Mouse (Mus musculus): ENCODE data around the gene Frs2. TPM values are rescaled to one million over a fixed set of nuclear protein-coding genes. Genes with fewer than 3 reads are reported as not detected.
A peak's percentile ranks its signal among the peaks of the same experiment; 100 is the strongest.
"Not testable (repeated sequence)": the region's sequence is repeated elsewhere in the genome, so short reads cannot be mapped to it uniquely, and the experiment has no call there.

The Frs2 gene
- total RNA-seq, 2 experiments from 2014 or later, result 20.5 to 25.4 TPM

DNA sequence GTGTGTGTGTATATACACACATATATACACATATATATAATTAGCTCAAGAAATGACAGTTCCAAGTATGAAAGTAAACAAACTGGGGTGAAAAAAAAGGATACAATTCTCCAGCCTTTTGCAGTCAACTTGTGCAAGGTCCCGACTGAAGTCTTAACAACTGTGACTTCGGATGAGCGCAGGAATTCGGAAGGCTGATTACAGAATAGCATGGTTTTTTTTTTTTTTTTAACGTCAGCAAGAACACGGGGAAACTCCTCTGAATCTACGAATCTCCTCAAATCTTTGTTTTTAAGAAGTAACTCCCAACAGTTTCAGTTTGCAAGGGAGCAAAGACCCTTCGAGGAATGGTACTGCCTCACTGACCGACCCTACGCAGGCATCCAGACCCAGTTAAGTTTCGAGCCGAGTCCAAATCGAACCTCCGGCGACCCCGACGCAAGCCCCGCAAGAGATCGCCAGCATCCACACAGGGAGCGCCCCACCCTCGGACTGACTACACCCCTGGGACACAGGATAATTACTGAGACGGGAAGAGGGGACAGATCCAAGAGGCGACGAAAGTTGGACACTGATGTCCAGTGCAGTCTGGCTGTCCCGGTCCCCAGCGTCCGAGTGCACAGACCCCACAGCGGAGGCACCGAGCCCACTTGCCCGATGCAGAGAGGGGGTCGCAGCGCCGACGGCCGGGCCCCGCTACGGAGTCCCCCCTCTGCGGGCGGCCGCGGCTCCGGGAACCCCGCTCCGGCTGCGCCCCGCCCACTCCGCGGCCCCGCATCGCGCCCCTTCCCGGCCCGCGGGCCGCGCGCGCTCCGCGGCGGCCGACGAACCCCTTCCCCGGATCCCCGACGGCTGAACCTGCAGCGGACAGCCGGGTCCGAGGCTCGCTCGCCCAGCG is 622 bp downstream of the Frs2 start:
- DNase-seq (ENCODE audit: low spot score in 2 of 2), result no peak

DNA sequence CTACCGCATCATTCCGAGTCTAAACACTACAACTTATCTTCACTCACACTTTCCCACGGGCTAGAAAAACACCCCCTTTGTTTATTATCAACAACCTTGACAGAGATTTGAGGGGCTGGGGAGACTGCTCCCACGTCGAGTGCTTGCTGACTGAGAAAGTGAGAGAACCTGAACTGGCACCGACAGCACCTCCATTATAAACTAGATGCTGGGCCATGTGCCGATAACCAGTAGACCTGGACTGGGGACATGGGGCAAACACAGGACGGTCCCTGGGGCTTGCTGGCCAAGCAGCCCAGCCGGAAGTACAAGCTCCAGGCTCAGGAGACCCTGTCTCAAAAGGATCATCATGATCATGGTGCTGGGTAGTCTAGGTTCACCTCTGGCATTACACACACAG is 1.9 kb downstream of the Frs2 start:
- no peak for DNase-seq (ENCODE audit: low spot score in 2 of 2)

GRCm38 (mm10) chr10:117145546-117146265 is 2.6 kb downstream of the Frs2 start:
- no peak for DNase-seq (ENCODE audit: low spot score in 2 of 2)

DNA sequence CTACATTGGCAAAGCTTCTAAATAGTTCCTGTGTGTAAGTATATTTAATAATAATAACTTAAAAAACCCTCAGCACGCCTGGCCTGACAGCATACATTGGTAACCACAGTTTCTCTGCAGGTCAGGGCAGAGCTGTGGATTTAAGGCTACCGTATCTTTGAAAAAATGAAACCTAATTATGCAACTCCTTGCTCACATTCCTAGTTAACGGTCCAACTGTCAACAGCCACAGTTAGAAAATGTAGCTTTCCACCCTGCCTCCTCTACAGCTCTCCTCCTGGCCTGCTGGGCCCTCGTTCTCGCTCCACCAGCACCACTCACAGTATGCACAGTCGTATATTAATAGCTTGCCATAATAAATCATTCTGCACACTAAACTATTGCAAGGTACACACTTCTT is 3.7 kb downstream of the Frs2 start:
- DNase-seq (ENCODE audit: low spot score in 2 of 2), result no peak

GRCm38 (mm10) chr10:117144071-117144470 is 4.3 kb downstream of the Frs2 start:
- no peak for DNase-seq (ENCODE audit: low spot score in 2 of 2)

DNA sequence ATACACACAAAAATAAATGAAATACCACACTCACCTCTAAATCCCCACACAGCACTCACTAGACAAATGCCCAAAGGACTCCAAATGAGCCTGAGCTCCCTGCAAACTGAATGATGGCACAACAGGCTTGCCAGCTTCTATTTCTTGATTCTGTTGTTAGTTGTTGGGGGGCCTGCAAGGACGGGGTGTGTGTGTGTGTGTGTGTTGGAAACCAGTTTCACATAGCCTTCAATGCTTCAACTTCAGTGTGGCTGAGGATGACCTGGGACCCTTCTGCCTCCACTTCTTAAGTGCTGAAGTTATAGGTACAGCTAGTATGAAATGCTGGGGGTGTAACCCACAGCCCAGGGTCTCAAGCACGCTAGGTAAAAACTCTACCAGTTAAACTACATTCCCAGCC is 5.0 kb downstream of the Frs2 start:
- no peak for DNase-seq (ENCODE audit: low spot score in 2 of 2)

GRCm38 (mm10) chr10:117141939-117142552 is 6.3 kb downstream of the Frs2 start:
- DNase-seq (ENCODE audit: low spot score in 2 of 2), result no peak

GRCm38 (mm10) chr10:117131506-117131905 is 16.8 kb downstream of the Frs2 start:
- not testable (repeated sequence) for DNase-seq (ENCODE audit: low spot score in 2 of 2)

DNA sequence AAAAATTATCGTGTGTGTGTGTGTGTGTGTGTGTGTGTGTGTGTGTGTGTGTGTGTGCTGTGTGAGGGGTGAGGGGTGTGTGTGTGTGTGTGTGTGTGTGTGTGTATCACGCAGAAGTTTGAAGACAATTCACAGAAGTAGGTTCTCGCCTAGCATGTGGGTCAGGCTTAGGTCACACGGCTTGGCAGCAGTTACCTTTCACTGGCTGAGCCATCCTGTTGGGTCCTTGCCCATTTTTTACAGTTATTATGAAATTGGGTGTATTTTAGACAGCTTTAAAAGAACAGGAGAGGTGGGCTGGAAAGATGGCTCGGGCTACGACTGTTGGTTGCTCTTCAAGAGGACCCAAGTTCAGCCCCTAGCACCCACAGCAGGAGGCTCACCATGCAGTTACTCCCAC is 18.3 kb downstream of the Frs2 start:
- peak; percentile 40 to 44 for DNase-seq (ENCODE audit: low spot score in 2 of 2)

DNA sequence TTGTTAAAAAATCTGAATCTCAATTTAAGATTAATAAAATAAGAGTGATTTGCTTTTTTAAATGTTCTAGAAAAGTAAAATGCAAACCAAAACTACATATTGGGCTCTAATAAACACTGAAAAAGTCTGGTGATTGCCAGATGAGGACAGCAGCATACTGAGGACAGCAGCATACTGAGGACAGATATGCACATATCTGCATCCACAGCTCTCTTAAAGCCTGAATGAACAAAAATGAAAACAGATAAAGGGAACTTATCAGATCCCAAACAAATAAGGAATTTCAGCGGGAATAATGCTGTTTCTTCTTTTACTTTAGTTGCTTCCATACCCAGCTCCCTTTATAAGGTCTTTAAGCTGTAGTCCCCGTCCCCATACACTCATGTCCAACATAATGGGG is 19.6 kb downstream of the Frs2 start:
- DNase-seq (ENCODE audit: low spot score in 2 of 2), result no peak

GRCm38 (mm10) chr10:117127480-117127879 is 20.9 kb downstream of the Frs2 start:
- DNase-seq (ENCODE audit: low spot score in 2 of 2), result no peak

- no peak for DNase-seq (ENCODE audit: low spot score in 2 of 2)
Observed at GRCm38 (mm10) chr10:117126719-117127118, 21.6 kb downstream of the Frs2 start.

- DNase-seq (ENCODE audit: low spot score in 2 of 2), result no peak
Observed at GRCm38 (mm10) chr10:117126233-117126632, 22.1 kb downstream of the Frs2 start.

- no peak for DNase-seq (ENCODE audit: low spot score in 2 of 2)
Observed at GRCm38 (mm10) chr10:117121448-117121847, 26.9 kb downstream of the Frs2 start.

GRCm38 (mm10) chr10:117120051-117120666 is 28.2 kb downstream of the Frs2 start:
- no peak for DNase-seq (ENCODE audit: low spot score in 2 of 2)

DNA sequence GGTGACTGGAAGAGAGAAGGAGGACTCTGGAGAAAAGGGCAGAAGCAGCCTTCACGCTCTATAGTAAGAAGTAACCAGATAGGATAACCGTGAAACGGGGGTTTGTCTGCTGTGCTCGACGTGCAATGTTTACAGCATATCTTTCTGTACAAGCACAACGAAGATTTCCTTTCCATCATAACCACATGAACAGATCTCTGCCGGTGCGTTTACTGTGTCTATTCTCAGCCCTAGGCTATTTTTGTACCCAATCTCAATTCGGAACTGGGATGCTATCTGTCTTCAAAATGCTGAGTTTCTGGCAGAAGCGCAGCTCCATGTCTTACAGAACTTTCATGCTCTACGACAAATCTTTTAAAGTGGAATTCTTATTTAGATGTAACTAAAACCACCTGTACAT is 28.8 kb downstream of the Frs2 start:
- no peak for DNase-seq (ENCODE audit: low spot score in 2 of 2)

DNA sequence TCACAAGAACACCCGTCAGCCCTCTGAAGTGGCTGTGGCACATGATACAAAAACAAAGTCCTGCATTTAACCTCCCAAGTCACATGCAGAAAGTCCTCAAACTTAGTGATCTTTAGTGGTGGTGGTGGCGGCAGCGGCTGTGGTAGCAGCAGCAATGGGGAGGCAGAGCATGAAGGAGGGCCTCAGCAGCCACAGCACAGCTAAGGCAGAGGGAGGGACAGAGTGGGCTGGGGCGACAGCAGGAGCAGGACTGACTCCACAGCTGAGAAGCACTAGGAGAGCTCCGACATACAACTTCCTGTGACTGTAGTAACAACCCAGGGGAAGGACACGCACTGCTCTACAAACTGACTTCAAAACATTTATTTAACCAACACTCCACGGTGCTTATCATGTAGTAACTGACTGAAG is 29.9 kb downstream of the Frs2 start:
- no peak for DNase-seq (ENCODE audit: low spot score in 2 of 2)

DNA sequence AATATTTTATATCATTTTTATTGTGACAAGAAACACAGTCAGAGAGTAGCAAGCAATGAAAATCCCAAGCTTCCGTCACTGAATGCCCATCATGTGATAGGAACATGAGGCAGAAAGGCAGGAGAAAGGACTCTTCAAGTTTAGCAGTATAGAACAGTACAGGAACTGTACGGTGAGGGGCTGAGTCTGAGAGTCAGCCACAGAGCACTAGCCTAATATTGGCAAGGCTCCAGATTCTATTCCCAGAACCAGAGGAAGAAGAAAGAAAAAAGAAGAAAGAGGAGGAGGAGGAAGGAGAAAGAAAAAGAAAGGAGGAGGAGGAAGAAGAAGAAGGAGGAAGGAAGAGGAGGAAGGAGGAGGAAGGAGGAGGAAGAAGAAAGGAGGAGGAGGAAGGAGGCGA is 32.7 kb downstream of the Frs2 start:
- no peak for DNase-seq (ENCODE audit: low spot score in 2 of 2)

DNA sequence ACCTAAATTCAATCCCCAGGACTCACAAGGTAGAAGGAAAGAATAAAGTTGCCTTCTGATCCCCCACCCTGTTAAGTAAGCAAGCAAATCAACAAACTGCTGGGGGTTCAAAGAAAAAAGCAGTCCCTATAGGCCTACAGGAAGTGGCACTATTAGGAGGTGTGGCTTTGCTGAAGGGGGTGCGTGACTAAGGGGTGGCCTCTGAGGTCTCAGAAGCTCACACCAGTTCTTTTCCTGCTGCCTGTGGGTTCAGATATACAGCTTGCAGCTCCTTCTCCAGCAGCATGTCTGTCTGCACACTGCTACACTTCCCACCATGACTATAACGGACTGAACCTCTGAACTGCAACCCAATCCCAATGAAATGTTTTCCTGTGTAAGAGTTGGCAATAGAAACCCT is 35.8 kb downstream of the Frs2 start:
- DNase-seq (ENCODE audit: low spot score in 2 of 2), result no peak

DNA sequence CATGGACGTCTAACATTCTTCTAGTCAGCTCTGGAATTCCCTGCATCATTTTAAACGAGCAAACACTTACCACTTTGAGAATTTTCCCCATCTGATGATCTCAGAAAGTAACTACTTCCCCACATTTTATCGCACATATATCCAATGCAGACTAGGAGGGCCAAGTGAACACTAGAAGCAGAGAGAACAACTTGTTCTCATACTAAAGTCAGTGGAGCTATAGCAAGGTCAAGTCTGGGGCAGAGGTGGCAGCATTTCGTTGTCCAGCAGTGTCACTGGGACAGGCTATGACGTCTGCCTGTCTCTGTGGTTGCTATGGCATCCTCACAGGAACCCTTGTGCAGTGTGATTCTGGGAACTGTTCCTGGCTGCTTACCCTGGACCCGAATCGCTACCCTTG is 36.9 kb downstream of the Frs2 start:
- no peak for DNase-seq (ENCODE audit: low spot score in 2 of 2)

DNA sequence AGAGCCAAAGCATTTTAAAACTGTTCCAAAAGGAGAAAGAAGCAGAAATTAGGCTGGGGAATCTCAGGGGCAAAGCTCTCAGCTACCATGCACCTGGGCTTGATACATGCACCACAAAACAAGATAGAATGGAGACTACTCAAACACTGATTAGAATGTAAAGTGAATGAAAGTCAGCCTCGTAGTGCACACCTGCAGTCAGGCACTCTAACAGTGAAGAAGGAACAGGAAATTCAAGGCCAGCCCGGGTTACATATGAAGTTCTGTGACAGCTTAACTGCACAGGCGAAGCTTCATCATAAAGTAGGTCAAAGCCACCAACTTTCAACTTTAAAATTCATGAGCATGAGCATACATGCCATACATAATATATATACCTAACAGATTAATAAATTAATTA is 38.1 kb downstream of the Frs2 start:
- DNase-seq (ENCODE audit: low spot score in 2 of 2), result no peak

DNA sequence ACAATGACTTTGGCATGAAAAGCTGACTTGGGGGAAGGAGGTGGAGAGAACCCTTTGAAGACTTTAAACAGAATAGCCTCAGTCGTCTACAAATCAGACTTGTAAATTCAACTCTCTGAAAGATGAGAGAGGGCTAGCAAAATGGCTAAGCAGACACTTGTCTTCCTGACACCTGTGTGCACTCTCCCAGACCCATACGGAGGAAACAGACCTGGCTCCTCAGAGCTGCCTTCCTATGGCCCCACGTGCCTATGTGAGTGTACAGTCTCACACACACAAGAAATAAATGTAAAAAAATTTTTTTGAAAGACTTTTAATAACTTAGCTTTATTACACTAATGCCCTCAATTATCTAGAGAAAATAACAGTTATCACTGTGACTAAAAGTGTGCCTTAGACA is 41.6 kb downstream of the Frs2 start:
- DNase-seq (ENCODE audit: low spot score in 2 of 2), result no peak
